Mouse (Mus musculus) lung, adult 2 months (tissue): Measurements from ENCODE around the gene Gm4707.

ENCODE experiments used
- CTCF ChIP-seq: fragments of 200-500 bp; IDR thresholded peaks from 2 replicates; pipeline ENCODE4 v1.5.1; 2011; ENCODE audit warnings: mild to moderate bottlenecking, low read length, control low read depth; ENCODE audit not compliant: insufficient read depth
- POLR2A ChIP-seq: fragments of 200-500 bp; IDR thresholded peaks from 2 replicates; pipeline ENCODE4 v1.6.1; 2011; ENCODE audit warnings: low read depth, mild to moderate bottlenecking, control low read depth, low read length, borderline replicate concordance; ENCODE audit errors: extremely low read depth

DNA sequence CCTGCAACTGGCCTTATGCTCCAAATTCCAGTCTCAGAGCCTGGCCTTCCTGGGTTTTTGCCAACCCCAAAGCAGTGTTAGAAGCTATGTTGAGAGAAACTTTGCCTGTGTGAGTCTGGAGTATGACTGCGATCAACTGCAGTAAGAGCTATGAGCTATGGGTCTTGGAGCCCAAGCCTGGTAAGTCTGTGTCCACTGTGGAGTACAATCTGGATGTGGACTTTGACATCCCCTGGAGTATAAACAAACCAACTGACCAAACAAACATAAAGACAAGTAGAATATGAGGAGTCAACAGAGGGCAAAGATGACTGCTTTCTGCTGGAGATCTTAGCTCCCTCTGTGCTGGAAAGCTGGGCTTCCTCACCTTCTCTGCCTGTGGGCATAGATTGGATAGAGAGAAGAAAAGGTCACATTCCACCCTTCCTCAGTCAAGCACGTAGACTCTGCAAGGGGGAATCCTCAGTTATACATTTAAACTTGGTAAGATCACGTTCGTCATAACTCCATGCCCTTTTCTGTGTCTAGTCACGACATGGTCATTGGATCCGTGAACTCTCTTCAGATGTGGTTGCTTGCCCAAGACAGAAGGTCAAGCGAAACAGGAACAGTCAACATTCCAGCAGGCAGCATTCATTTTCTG is 23.8 kb upstream of the Gm4707 start:
- TF ChIP-seq CTCF (no peak), POLR2A (no peak)
